Mouse (Mus musculus): ENCODE data around the gene Pla2g4c. TPM values are rescaled to one million over a fixed set of nuclear protein-coding genes. Genes with fewer than 3 reads are reported as not detected.

Pla2g4c gene
- total RNA-seq (2023; ENCODE audit: inconsistent age): 0.15 to 1.7 TPM (median 0.63 TPM) in 4 replicates

GRCm38 (mm10) chr7:13324316-13324715 is at the start of gene Pla2g4c:
Gene Pla2g4c (plus strand): TSS chr7:13324655.

GRCm38 (mm10) chr7:13277081-13277480 is 47.4 kb upstream of the Pla2g4c start, which contains the start of gene Lig1:
Gene Lig1 (plus strand): TSS chr7:13277283.

GRCm38 (mm10) chr7:13278308-13278891 is 46.1 kb upstream of the Pla2g4c start, which contains the start of gene Zswim9:
Gene Zswim9 (minus strand): TSS chr7:13278721.

GRCm38 (mm10) chr7:13397832-13398231 is 73.4 kb downstream of the Pla2g4c start, which contains the start of gene Cabp5:
Gene Cabp5 (plus strand): TSS chr7:13398132.

Other genes starting within 250 kb of the Pla2g4c start
- gene Vmn1r85, start 229.5 kb upstream of the Pla2g4c start, total RNA-seq (2023; ENCODE audit: inconsistent age): not detected in 4 replicates
- not detected in 4 replicates for gene Vmn1r86, start 204.7 kb upstream of the Pla2g4c start, total RNA-seq (2023; ENCODE audit: inconsistent age)
- not detected in 4 replicates for gene Vmn1r87, start 184.5 kb upstream of the Pla2g4c start, total RNA-seq (2023; ENCODE audit: inconsistent age)
- gene Vmn1r88, start 165.1 kb upstream of the Pla2g4c start, total RNA-seq (2023; ENCODE audit: inconsistent age): 0.09 to 0.16 TPM (median 0.12 TPM) in 4 replicates
- not detected in 4 replicates for gene Vmn1r89, start 111.6 kb upstream of the Pla2g4c start, total RNA-seq (2023; ENCODE audit: inconsistent age)
- gene Lig1, start 47.4 kb upstream of the Pla2g4c start, total RNA-seq (2023; ENCODE audit: inconsistent age): 26.6 to 29.1 TPM (median 27.0 TPM) in 4 replicates
- 5.3 to 7.3 TPM (median 6.4 TPM) in 4 replicates for gene Zswim9, start 45.9 kb upstream of the Pla2g4c start, total RNA-seq (2023; ENCODE audit: inconsistent age)
- not detected in 4 replicates for gene Cabp5, start 73.5 kb downstream of the Pla2g4c start, total RNA-seq (2023; ENCODE audit: inconsistent age)
- gene Bsph1, start 126.2 kb downstream of the Pla2g4c start, total RNA-seq (2023; ENCODE audit: inconsistent age): not detected in 4 replicates
- gene Bsph2, start 246.4 kb downstream of the Pla2g4c start, total RNA-seq (2023; ENCODE audit: inconsistent age): not detected in 4 replicates